Mouse (Mus musculus) G1E-ER4 (cell line): ENCODE results near the gene Slc44a4. TPM values are rescaled to one million over a fixed set of nuclear protein-coding genes. Genes with fewer than 3 reads are reported as not detected.

Experiments used
- GATA1 ChIP-seq: IDR thresholded peaks from one replicate; pipeline ENCODE4 v1.8.0; 2012; ENCODE audit warnings: low read length, inconsistent platforms
- polyA plus RNA-seq: library from polyadenylated mRNA; stranded (reverse); fragments of >175 nt; gene quantifications from 2 replicates; pipeline ENCODE4 v1.2.3, GENCODE M21; 2012

Gene Slc44a4
- polyA plus RNA-seq, 1 experiment: not detected

DNA sequence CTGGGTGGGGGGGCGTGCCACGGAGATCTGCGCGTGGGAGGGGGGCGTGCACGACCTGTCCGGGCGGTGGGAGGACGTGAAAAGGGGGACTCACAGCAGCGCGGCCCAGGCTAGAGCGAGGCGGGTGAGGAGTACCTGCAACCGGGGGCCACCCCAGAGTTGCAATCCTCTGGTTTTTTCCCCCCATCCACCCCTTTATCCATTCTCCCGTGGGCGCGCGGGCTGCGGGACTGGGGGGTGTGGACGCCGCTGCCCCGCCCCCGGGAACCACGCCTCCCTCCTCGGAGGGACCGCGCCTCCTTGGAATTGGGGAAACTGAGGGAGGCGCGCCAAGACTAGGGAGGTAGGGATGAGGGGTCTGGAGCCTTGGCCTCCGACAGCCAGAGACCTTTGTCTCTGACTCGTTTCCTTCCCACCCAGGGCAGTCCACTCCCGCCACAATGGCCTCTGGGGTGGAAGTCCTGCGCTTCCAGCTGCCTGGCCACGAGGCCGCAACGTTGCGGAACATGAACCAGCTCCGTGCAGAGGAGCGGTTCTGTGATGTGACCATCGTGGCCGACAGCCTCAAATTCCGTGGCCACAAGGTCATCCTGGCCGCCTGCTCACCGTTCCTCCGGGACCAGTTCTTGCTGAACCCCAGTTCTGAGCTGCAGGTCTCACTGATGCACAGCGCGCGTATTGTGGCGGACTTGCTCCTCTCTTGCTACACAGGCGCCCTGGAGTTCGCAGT is 19.3 kb upstream of the Slc44a4 start:
- no peak for TF ChIP-seq GATA1

DNA sequence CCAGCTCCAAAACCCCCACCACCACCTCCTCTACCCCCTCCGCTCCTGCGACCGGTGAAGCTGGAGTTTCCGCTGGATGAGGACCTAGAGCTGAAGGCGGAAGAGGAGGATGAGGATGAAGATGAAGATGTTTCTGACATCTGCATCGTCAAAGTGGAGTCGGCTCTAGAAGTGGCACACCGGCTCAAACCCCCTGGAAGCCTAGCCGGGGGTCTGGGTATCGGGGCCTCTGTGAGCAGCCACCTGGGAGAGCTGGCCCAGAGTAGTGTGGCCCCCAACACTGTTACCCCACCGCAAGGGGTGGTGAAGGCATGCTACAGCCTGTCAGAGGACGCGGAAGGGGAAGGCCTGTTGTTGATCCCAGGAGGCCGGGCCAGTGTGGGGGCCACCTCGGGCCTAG is 18.5 kb upstream of the Slc44a4 start:
- no peak for TF ChIP-seq GATA1

DNA sequence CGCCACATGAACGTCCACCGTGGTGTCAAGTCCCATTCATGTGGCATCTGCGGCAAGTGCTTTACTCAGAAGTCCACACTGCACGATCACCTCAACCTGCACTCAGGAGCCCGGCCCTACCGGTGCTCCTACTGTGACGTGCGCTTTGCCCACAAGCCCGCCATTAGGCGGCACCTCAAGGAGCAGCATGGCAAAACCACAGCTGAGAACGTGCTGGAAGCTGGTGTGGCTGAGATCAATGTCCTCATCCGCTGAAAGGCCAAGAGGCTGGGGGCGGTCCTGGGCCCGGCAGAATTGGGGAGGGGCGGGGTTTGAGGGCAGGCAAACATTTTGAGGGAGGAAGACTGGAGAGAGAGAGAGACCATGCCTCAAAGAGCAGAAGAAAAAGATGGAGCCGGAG is 17.9 kb upstream of the Slc44a4 start:
- no peak for TF ChIP-seq GATA1

DNA sequence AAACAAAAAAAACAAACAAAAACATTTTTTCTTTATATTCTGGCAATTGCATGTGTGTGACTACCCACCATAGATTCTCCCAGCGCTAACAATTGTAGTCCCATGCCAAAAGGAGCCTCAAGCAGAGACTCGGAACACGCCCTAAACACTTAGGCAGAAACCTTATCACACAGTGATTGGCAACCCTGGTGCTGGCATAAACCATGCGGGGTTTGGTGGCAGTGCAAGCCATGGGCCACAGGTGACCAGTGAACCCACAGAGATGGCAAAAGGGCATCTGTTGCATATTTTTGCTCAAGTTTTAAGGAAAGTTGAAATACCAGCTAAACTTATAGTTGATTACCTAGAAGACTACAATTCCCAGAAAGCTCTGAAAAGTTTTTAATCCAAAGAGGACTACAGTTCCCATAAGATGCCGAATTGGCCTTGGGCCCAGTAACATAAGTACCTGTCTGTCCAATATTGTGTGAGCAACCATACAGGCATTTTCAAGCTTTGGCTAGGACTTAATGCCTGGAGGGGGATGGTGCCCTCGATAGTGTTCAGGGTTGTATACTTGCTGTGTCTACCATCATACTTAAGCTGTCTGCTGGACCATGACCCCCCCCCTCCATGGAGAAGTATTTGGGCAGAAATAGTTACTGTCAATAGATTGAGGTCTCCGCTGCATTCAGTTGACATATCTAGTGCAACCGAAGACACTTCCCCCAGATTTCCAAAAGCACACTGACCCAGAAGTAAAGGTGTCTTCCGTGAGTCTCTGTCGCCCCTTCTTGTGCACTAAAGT is 16.7 kb upstream of the Slc44a4 start:
- TF ChIP-seq GATA1: no peak

DNA sequence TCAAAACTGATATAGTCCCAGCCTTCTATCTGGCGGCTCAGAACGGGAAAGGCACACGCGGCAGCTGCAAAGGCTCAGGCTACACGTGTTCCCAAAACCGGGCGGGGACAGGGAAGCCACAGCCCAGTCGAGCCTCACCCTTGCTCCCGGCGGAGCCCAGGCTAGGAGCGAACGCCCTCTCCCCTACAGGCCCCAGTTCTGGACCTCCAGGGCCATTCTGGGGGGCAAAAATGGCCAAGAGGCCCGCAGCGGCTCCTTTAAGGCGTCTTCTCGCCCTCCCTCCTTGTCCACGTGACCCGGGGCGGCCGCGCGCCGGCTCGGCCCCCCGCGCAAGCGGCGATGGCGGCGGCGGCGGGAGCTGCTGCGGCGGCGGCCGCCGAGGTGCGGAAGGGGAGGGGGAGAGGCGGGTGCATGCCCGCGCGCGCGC is 16.1 kb upstream of the Slc44a4 start, which contains the start of the genes C2 and Ehmt2:
C2 (minus strand) TSS at position 106 of the 427 bp plus-strand sequence.
Ehmt2 (plus strand) TSS at position 310 of the 427 bp plus-strand sequence.
- no peak for TF ChIP-seq GATA1

DNA sequence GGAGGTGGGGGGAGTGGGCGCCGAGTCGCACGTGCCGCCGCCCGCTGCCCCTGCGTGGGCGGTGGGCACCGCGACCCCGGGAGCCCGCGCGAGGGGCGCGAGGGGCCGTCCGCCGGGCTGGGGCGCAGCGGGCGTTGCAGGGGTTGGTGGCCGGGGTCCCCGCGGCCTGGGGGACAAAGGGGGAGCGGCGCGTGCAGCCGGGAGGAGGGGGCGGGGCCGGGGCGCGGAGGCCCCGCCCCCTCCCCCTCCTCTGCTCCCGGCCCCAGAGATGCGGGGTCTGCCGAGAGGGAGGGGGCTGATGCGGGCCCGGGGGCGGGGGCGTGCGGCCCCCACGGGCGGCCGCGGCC is 15.6 kb upstream of the Slc44a4 start:
- TF ChIP-seq GATA1: no peak

DNA sequence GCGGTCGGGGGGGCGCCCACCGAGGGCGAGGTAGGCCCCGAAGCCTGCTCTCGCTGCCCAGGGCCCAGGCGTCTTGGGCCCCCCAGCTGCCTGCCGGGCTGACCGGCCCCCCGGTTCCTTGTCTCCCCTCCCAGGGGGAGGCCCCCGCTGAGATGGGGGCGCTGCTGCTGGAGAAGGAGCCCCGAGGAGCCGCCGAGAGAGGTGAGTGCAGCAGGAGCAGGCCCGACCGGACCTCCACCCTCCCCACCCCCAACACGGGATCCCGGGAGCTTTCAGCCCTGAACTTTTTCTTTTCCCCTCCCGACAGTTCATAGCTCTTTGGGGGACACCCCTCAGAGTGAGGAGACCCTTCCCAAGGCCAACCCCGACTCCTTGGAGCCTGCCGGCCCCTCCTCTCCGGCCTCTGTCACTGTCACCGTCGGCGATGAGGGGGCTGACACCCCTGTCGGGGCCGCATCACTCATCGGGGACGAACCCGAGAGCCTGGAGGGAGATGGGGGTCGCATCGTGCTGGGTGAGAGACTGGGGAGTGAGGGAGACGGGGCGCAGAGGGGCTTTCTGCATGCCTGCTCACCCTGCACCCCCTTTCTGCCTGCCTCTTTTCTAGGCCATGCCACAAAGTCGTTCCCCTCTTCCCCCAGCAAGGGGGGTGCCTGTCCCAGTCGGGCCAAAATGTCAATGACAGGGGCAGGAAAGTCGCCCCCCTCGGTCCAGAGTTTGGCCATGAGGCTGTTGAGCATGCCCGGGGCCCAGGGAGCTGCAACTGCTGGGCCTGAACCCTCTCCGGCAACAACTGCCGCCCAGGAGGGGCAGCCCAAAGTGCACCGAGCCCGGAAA is 15.0 kb upstream of the Slc44a4 start:
- no peak for TF ChIP-seq GATA1

DNA sequence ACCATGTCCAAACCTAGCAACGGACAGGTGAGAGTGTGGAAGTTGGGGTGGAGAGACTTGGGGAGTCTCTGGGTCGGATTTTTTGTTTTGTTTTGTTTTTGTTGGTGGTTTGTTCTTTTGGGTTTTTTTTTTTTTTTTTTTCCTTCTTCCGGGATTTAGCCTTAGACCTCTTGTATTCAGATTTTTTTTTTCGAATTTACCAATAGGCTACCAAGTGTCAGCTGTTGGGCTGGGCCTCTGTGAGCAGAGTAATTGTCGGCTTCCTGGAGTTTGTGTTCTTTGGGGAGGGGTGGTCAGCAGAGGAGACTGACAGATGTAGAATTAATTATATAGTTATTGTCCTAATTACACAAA is 14.4 kb upstream of the Slc44a4 start:
- no peak for TF ChIP-seq GATA1

DNA sequence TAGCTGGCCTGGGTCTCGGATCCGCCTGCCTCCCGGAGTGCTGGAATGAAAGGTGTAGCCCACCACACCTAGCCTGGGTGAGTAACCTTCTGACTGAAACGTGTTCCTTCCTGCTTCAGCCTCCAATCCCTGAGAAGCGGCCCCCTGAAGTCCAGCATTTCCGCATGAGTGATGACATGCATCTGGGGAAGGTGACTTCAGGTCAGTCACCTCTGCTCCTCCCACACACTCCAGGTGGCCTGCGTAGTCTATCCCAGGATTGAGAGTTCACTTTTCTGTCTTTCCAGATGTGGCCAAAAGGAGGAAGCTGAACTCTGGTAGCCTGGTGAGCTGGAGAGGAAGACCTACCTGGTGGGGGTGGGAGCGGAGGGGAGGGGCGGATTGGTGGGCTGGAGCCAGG is 11.4 kb upstream of the Slc44a4 start:
- no peak for TF ChIP-seq GATA1

DNA sequence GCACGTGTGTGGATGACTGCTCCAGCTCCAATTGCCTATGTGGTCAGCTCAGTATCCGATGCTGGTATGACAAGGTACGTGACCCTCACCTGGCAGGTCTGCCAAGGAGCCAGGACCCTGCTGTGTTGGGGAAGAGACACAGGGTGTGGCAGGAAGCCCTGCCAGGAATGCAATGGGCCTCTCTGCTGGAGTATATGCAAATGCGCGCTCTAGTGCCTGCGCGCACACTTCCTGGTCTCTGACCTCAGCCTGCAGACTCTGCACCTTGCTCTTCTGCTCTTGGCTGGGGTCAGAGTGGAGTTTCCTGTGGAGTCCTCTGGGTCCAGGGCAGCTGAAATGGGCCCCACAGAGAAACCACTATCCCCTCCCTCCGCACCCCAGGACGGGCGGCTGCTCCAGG is 3.3 kb upstream of the Slc44a4 start:
- no peak for TF ChIP-seq GATA1

DNA sequence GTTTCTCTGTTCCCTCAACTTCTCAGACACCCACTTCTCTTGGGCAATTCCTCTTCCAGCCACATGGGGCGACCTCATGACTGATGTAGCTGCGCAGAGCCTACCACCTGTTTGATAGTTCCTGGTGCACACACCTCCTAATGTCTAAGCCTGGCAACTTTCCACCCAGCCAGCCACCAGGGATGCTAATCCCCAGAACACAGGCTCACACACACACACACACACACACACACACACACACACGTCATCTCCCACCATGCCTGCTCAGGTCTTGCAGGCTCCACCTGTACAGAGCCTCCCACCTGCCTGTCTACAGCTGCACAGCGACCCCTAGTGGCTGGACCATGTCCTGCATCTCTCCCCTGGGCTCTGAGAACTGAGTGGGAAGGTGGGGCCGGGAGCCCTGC is 2.3 kb upstream of the Slc44a4 start:
- TF ChIP-seq GATA1: no peak

DNA sequence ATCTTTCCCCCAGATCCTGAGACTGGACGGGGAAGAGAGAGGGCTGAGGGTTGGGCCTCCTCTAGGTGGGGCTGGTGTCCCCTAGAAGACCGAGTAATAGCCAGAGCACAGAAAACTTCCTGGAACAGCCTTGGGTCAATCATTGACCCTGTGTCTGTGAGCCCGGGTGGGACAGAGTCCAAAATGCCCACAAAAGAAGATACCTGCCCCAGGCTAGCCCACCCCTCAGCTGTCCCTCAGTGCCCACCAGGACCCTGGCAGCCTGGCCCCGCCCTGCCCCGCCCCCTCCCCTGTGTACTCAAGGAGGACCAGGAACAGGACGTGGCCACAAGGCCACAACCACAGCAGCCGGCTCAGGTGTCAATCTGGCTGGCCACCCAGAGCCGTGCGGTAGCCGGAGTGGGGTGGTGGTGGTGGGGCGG is 1.2 kb downstream of the Slc44a4 start:
- no peak for TF ChIP-seq GATA1

DNA sequence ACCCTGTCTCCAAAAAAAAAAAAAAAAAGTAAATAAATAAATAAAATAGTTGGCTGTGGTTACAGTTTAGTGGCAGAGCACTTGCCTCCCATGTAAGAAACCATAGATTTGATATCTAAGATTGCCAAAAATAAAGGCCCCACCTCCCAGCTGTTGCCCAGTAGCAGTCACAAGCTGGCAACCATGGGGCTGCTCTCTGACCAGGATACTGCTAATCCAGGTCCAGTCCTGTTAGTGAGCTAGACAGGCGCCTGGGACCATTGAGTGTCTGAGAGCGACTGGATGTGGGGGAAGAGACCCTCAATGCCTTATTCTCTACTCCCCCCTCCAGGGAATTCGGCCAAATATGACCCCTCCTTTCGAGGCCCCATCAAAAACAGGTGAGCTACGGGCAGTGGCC is 2.0 kb downstream of the Slc44a4 start:
- TF ChIP-seq GATA1: no peak

DNA sequence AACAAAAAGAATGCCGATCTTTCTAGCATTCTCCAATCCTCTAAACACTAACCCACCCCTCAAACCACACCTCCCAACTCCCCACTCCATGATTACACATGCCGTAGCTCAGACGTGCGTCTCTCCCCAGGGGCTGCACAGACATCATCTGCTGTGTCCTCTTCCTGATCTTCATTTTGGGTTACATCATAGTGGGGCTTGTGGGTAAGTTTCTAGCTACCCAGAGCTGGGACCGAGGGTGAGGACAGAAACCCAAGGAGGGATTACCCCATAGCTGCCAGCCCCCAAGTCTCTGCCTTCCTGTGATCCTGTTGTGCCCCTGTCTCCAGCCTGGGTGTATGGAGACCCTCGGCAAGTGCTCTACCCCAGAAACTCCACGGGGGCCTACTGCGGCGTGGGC is 2.9 kb downstream of the Slc44a4 start:
- TF ChIP-seq GATA1: no peak

DNA sequence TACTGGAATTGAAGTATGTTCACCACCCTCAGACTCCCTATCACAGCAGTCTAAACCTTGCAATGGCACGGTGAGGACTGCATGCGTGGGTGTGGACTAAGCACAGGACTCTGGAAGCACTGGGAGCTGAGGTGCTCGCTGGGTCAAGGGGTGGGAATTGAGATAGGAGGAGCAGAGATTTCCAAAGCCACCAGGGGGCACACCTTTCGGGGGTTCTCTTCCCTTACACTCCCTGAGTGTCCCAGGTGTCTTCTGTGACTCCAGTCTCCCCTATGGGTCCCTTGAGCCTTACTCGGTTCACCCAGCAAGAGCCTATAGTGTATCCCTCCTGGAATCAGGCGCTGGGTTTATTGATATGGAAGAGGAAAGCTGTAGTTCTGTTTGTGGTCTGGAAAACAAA is 8.7 kb downstream of the Slc44a4 start:
- TF ChIP-seq GATA1: no peak

DNA sequence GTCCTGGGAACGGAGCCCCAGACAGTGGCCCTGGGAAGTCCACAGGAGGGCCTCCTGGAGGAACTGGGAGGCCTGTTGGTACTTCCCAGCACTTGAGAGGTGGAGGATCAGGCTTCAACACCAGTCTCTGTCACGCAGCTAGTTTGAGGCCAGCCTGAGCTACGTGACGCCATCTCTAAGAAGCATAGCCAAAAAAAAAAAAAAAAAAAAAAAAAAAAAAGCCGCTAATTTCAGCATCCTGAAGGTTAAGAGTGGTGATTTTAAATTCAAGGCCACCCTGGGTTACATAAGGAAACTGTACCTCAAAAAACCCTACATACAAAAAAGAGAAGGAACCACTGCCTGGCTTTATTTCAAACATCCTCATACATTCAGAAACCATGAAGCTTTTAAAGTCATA is 10.0 kb downstream of the Slc44a4 start:
- no peak for TF ChIP-seq GATA1
